Mouse (Mus musculus): ENCODE data around the gene Yeats2.

The Yeats2 gene

GRCm38 (mm10) chr16:20140772-20141531 lies at the start of gene Yeats2:
Gene Yeats2 (plus strand): TSS chr16:20141063.
- DNase-seq (ENCODE audit: low read depth) = peak; percentile 77

GRCm38 (mm10) chr16:20095966-20096365 lies 44.9 kb upstream of the Yeats2 start:
- DNase-seq (ENCODE audit: low read depth) = peak; percentile 59

- DNase-seq (ENCODE audit: low read depth) = peak; percentile 97
These were observed 43.7 kb upstream of the Yeats2 start, which contains the start of gene Klhl24 for GRCm38 (mm10) chr16:20097069-20097710. Gene Klhl24 (plus strand): TSS chr16:20097542.

GRCm38 (mm10) chr16:20097711-20098374 lies 43.0 kb upstream of the Yeats2 start:
- peak; percentile 95 for DNase-seq (ENCODE audit: low read depth)

GRCm38 (mm10) chr16:20098375-20098727 lies 42.5 kb upstream of the Yeats2 start:
- DNase-seq (ENCODE audit: low read depth) = no peak

- peak; percentile 63 for DNase-seq (ENCODE audit: low read depth)
These were observed 41.8 kb upstream of the Yeats2 start for GRCm38 (mm10) chr16:20098866-20099629.

- DNase-seq (ENCODE audit: low read depth) = no peak
These were observed 33.9 kb upstream of the Yeats2 start for GRCm38 (mm10) chr16:20106996-20107395.

- DNase-seq (ENCODE audit: low read depth) = peak; percentile 25
These were observed 31.9 kb upstream of the Yeats2 start for GRCm38 (mm10) chr16:20108961-20109360.

- DNase-seq (ENCODE audit: low read depth) = no peak
These were observed 28.2 kb upstream of the Yeats2 start for GRCm38 (mm10) chr16:20112649-20113048.

GRCm38 (mm10) chr16:20116069-20116468 lies 24.8 kb upstream of the Yeats2 start:
- no peak for DNase-seq (ENCODE audit: low read depth)

- DNase-seq (ENCODE audit: low read depth) = peak; percentile 79
These were observed 14.5 kb upstream of the Yeats2 start for GRCm38 (mm10) chr16:20126319-20126883.

- DNase-seq (ENCODE audit: low read depth) = no peak
These were observed 10.5 kb upstream of the Yeats2 start for GRCm38 (mm10) chr16:20130397-20130796.

- peak; percentile 31 for DNase-seq (ENCODE audit: low read depth)
These were observed 3.7 kb downstream of the Yeats2 start for GRCm38 (mm10) chr16:20144568-20144967.

- DNase-seq (ENCODE audit: low read depth) = no peak
These were observed 11.1 kb downstream of the Yeats2 start for GRCm38 (mm10) chr16:20151991-20152390.

GRCm38 (mm10) chr16:20153742-20154141 lies 12.9 kb downstream of the Yeats2 start:
- no peak for DNase-seq (ENCODE audit: low read depth)

GRCm38 (mm10) chr16:20160130-20160529 lies 19.3 kb downstream of the Yeats2 start:
- DNase-seq (ENCODE audit: low read depth) = peak; percentile 26

- no peak for DNase-seq (ENCODE audit: low read depth)
These were observed 28.2 kb downstream of the Yeats2 start for GRCm38 (mm10) chr16:20169071-20169470.

GRCm38 (mm10) chr16:20169471-20170106 lies 28.7 kb downstream of the Yeats2 start:
- no peak for DNase-seq (ENCODE audit: low read depth)

- DNase-seq (ENCODE audit: low read depth) = no peak
These were observed 38.7 kb downstream of the Yeats2 start for GRCm38 (mm10) chr16:20179406-20180175.

- peak; percentile 60 for DNase-seq (ENCODE audit: low read depth)
These were observed 44.5 kb downstream of the Yeats2 start for GRCm38 (mm10) chr16:20185368-20185767.
